Mouse (Mus musculus): ENCODE data around the gene Grpr.
A peak's percentile ranks its signal among the peaks of the same experiment; 100 is the strongest.

Gene Grpr

DNA sequence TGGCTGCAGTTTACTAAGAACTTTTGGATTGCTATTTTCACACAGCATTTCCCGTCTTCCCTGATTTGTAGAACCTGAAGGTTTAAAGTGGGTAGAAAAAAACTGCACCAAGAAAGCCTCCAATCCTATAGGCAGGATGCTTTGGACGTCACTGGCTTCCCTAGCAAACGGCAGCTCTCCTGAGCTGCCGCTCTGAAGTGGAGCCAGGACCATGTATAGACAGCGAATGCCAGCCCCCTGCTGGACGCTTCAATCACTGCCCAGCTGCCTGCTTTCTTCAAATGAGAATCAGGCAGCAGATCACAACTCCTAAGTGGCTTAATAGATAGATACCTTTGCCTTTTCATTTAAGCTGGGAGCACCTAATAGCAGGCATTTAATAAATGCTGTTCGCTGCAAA lies at the start of gene Grpr:
Gene Grpr, minus strand, starts transcription at position 12 of the 400 bp plus-strand sequence.
- peak; percentile 18 for DNase-seq (ENCODE audit: low spot score)

DNA sequence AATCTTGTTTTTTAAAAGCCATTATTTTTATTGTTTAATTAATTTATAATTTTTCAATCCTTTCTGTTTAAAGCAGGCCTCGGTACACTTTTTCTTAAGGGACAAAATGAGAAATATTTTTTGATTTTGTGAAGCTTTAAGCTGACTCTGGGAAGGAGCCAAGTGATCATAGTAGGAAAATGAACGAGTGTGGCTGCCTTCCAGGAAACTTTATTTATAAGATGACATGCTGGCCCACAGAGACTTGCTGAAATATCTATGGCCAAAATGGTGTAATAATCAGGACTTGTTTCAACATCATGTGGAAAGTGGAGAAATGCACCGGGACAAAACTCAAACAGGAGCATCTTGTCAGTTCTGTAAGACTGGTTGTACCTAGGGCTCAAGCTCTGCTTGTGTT lies 11.0 kb upstream of the Grpr start:
- no peak for DNase-seq (ENCODE audit: low spot score)

DNA sequence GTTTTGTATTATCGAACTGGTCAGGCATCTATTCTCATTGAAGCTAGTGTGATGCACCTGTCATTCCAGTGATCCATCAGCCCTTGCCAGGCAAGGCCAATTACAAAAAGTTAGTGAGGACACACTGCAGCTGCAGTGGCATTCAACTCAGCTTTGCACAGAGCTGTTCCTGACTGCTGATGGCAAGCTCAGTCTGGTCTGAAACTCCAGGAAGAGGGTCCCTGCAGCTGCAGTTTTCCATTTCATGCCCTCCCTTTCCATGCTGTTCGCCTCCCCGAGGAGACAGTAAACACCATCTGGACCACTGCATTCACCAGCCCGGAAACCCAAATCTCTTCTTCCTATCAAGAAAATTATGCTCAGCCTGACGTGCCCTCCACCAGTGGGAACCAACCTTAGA lies 2.4 kb downstream of the Grpr start:
- DNase-seq (ENCODE audit: low spot score): no peak

DNA sequence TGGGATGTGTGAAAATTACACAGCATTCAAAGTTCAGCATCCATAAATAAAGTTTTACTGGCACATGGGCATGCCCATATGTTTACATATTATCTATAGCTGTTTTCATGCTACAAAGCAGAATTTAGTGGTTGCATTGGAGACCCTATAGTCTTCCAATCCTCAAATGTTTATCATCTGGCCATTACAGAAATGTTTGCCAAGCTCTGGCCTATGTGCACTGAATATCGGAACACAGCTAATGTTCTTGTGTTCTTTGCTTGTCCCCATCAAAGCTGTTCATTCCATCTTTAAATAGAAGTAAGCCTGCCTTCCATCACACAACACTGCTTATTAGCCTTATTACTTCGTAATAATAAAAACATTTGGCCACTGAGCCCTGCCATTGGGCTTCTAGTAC lies 16.6 kb downstream of the Grpr start:
- no peak for DNase-seq (ENCODE audit: low spot score)

DNA sequence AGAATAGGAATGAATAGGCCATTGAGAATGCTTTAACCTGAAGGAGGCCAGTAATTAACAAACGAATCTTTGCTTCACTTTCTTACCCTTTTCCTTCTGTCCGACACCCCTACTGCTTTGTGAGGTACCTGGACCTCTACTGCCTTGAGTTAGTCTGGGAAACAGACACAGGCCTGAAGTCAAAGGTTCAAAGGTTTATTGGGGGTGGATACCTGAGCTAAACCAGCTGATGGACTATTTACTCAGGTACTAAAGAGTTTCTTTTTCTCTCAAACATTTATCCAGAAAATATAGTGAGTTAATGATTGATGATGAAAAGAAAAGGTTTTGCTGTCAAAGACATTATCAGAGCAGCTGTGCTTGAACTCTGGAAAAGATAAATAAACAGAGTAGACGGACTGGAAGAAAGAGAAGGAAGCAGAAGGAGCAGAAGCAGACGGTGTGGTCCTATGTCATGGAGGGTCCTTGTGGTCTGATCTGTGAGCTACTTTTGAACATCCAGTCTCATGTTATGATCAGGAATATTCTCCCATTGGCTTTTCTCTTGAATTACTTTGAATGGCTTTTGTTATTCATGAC lies 30.4 kb downstream of the Grpr start:
- DNase-seq (ENCODE audit: low spot score): no peak

DNA sequence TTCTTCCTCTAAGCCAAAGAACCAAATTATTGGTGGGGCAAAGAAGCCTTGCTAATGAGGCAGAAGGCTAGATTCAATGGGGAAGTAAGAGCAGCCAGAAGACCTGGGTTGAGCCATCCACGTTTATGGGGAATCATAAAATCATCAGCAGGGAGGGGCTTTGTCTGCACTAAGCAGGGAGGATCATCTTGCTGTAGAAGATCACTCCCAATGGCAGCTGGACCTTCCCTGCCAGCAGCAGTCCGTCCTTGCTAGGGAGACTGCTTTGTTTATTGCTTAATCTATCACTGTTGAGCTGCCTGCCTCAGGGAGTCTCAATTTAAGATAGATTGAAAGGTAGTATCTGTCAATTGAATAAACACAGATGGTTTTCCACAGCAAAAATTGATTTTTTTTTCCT lies 37.7 kb downstream of the Grpr start:
- no peak for DNase-seq (ENCODE audit: low spot score)

DNA sequence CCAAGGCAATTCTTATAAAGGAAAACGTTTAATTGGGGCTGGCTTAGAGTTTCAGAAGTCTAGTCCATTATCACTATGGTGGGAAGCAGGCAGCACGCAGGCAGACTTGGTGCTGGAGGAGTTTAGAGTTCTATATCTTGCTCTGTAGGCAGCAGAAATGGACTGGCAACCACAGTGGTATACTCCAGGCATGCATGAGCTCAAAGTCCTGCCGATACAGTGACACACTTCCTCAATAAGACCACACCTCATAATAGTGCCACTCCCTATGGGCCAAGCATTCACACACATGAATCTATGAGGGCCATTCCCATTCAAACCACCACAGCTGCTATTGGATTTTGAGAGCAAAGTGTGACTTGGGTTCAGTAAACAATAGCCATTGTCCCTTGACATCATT lies 47.4 kb downstream of the Grpr start:
- no peak for DNase-seq (ENCODE audit: low spot score)
